Mouse (Mus musculus): Measurements from ENCODE around the gene Clasrp.
A peak's percentile ranks its signal among the peaks of the same experiment; 100 is the strongest.

Gene Clasrp

GRCm38 (mm10) chr7:19561765-19562642 is 42.3 kb downstream of the Clasrp start:
- peak; percentile 99 for DNase-seq

GRCm38 (mm10) chr7:19561431-19561764 is 42.9 kb downstream of the Clasrp start:
- no peak for DNase-seq

- peak; percentile 32 for DNase-seq
Measured at GRCm38 (mm10) chr7:19560491-19561260, 43.6 kb downstream of the Clasrp start.

- peak; percentile 63 for DNase-seq
Measured at GRCm38 (mm10) chr7:19558965-19559364, 45.3 kb downstream of the Clasrp start.

- no peak for DNase-seq
Measured at GRCm38 (mm10) chr7:19557982-19558900, 46.0 kb downstream of the Clasrp start.

- DNase-seq = no peak
Measured at GRCm38 (mm10) chr7:19557086-19557485, 47.2 kb downstream of the Clasrp start.

GRCm38 (mm10) chr7:19554168-19554567 is 50.1 kb downstream of the Clasrp start:
- no peak for DNase-seq

- DNase-seq = no peak
Measured at GRCm38 (mm10) chr7:19552443-19552842, 51.8 kb downstream of the Clasrp start.

- DNase-seq = no peak
Measured at GRCm38 (mm10) chr7:19551634-19552033, 52.7 kb downstream of the Clasrp start.

- DNase-seq = no peak
Measured at GRCm38 (mm10) chr7:19549394-19549793, 54.9 kb downstream of the Clasrp start.

- no peak for DNase-seq
Measured at GRCm38 (mm10) chr7:19547344-19547969, 56.8 kb downstream of the Clasrp start.

GRCm38 (mm10) chr7:19546007-19546406 is 58.3 kb downstream of the Clasrp start:
- DNase-seq = no peak

- DNase-seq = no peak
Measured at GRCm38 (mm10) chr7:19543584-19543983, 60.7 kb downstream of the Clasrp start.

GRCm38 (mm10) chr7:19542155-19542691 is 62.1 kb downstream of the Clasrp start:
- peak; percentile 90 for DNase-seq

- no peak for DNase-seq
Measured at GRCm38 (mm10) chr7:19541681-19542154, 62.6 kb downstream of the Clasrp start.

GRCm38 (mm10) chr7:19540771-19541566 is 63.3 kb downstream of the Clasrp start:
- no peak for DNase-seq

- DNase-seq = no peak
Measured at GRCm38 (mm10) chr7:19534676-19535075, 69.6 kb downstream of the Clasrp start.

GRCm38 (mm10) chr7:19532240-19532639 is 72.0 kb downstream of the Clasrp start:
- DNase-seq = no peak

GRCm38 (mm10) chr7:19531077-19531476 is 73.2 kb downstream of the Clasrp start:
- DNase-seq = no peak

Data from retina, postnatal 1 day (tissue).